Mouse (Mus musculus) kidney, postnatal 0 days (tissue): ENCODE results near the gene Acot4. TPM values are rescaled to one million over a fixed set of nuclear protein-coding genes. Genes with fewer than 3 reads are reported as not detected.
"Not testable (repeated sequence)": the region's sequence is repeated elsewhere in the genome, so short reads cannot be mapped to it uniquely, and the experiment has no call there.

Source experiments
- ATAC-seq: fragments of 200-750 bp; cut with Nextera tagmentation; replicated peaks from 2 replicates; pipeline ENCODE4 v1.8.0; 2017; ENCODE audit warnings: low read depth, moderate number of reproducible peaks, moderate TSS enrichment, moderate library complexity; ENCODE audit not compliant: low FRiP score
- DNase-seq: peaks from one replicate; pipeline ENCODE4 v3.0.0-alpha.2; 2016; ENCODE audit warnings: low spot score
- H3K27ac ChIP-seq: fragments of 300-500 bp; sonication (generic); 2 replicates; pipeline ENCODE4 v1.5.1; 2014; ENCODE audit warnings: mild to moderate bottlenecking
- H3K27me3 ChIP-seq: fragments of 300-500 bp; sonication (generic); 2 replicates; pipeline ENCODE4 v1.6.1; 2014; ENCODE audit warnings: low read length, mixed read lengths; ENCODE audit not compliant: insufficient read depth
- H3K36me3 ChIP-seq: fragments of 300-500 bp; sonication (generic); 2 replicates; pipeline ENCODE4 v1.6.1; 2014; ENCODE audit warnings: low read length, mixed read lengths; ENCODE audit not compliant: insufficient read depth
- H3K4me1 ChIP-seq: fragments of 300-500 bp; sonication (generic); replicated peaks from 2 replicates; pipeline ENCODE4 v1.6.1; 2014; ENCODE audit warnings: antibody characterized with exemption, low read length, mixed read lengths; ENCODE audit not compliant: insufficient read depth
- H3K4me2 ChIP-seq: fragments of 300-500 bp; sonication (generic); 2 replicates; pipeline ENCODE4 v1.6.1; 2014; ENCODE audit warnings: mild to moderate bottlenecking, low read length, moderate library complexity, mixed read lengths
- H3K4me3 ChIP-seq: fragments of 300-500 bp; sonication (generic); replicated peaks from 2 replicates; pipeline ENCODE4 v1.5.1; 2014; ENCODE audit warnings: low read depth, low read length
- H3K9ac ChIP-seq: fragments of 300-500 bp; sonication (generic); 2 replicates; pipeline ENCODE4 v1.6.1; 2014; ENCODE audit warnings: low read depth, low read length
- H3K9me3 ChIP-seq: fragments of 300-500 bp; sonication (generic); replicated peaks from 2 replicates; pipeline ENCODE4 v1.6.1; 2016; ENCODE audit warnings: low read length, inconsistent platforms, mixed read lengths
- CTCF ChIP-seq: IDR thresholded peaks from 2 replicates; pipeline ENCODE4 v1.5.1; 2016; ENCODE audit warnings: antibody characterized with exemption, low read depth, mild to moderate bottlenecking, moderate library complexity
- WGBS: fragments of 180-500 bp; shearing (Covaris S2); extraction: QIAGEN DNeasy Blood & Tissue Kit; methylation state at CpG from one replicate; pipeline ENCODE4 v1.1.7; 2014; 5-methylcytosine and 5-hydroxymethylcytosine counted together
- polyA plus RNA-seq: library from polyadenylated mRNA; unstranded; fragments of >200 nt; fragmentation: Nextera tagmentation; extraction: Ambion mirVana; gene quantifications from 2 replicates; pipeline ENCODE4 v1.2.1, GENCODE M21; 2015

Acot4 gene
- polyA plus RNA-seq, 1 experiment from 2014 or later = 17.5 TPM

DNA sequence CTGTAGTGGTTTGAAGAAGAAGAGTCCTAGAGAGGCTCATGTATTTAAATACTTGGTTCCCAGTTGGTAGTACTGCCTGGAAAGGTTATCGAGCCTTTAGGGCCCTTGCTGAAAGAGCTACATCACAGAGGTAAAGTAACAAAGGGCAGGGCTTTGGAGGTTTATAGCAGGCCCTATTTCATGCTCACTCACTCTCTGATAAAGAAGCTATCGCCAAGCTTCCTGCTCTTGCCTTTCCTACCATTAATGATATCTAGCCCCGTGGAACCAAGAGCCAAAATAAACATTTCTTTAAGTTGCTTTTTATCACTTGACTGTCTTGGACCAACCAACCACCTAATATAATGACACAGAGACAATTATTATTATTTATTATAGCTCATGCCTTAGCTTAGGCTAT, 37.8 kb upstream of the Acot4 start:
- Histone ChIP-seq H3K4me1 (no peaks in the 10 kb centered on the region), H3K4me2 (no peak overlapping the region), H3K27me3 (no peaks in the 10 kb centered on the region), H3K4me3 (no peak overlapping the region), H3K27ac (no peak overlapping the region), H3K9me3 (peaks cover 3% of the 10 kb centered on the region; the same call in 1 of the 2 replicates), H3K9ac (no peak overlapping the region), H3K36me3 (no peaks in the 10 kb centered on the region)
- WGBS = 19% methylated on average over 3 of the region's 3 CpGs
- no peak for TF ChIP-seq CTCF
- no peak for DNase-seq
- no peak for ATAC-seq

DNA sequence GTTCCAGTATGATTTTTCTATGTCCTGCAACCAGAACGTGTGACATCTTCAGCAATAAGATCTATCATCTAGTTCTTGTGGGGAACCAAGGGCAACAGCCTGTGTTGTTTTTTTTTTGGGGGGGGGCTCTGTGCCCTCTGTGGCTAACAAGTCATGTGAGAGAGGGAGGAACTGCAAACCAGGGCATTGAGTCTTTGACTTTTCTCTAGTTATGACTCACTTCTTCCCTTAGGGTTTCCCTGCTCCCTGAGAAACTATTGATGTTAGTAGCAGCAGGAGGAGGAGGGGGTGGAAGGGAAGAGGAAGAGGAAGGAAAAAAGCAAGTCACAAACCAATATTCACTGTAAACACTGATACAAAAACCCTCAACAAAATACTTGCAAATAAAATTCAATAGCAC, 34.3 kb upstream of the Acot4 start:
- Histone ChIP-seq H3K27ac (no peak overlapping the region), H3K4me1 (0 out of 2 replicates have a peak, but pooled peaks cover 6% of the 10 kb centered on the region), H3K9me3 (peaks cover 3% of the 10 kb centered on the region; the same call in 1 of the 2 replicates), H3K27me3 (no peaks in the 10 kb centered on the region), H3K4me2 (no peak overlapping the region), H3K9ac (no peak overlapping the region), H3K4me3 (no peak overlapping the region), H3K36me3 (no peaks in the 10 kb centered on the region)
- ATAC-seq = no peak
- no peak for TF ChIP-seq CTCF
- WGBS = 64% methylated on average over 1 of the region's 1 CpGs
- no peak for DNase-seq

DNA sequence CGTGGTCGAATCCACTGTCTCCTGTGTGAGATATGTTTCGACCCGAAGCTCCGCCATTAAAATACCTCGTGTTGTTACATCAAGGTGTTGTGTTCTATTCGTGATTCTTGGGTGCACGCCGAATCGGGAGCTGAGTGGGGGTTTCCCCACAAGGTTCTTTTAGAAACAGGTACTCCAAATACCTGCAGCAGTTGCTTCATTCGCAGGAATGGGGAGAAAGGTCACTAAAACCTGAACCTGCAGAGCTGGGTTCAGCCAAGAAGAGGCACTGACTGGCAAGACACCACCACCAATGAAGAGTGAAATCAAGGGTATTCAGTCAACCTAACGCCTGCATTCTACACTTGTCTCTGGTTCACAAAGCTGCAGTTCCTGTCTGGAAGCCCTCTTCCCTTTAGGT, 29.9 kb upstream of the Acot4 start:
- TF ChIP-seq CTCF = no peak

DNA sequence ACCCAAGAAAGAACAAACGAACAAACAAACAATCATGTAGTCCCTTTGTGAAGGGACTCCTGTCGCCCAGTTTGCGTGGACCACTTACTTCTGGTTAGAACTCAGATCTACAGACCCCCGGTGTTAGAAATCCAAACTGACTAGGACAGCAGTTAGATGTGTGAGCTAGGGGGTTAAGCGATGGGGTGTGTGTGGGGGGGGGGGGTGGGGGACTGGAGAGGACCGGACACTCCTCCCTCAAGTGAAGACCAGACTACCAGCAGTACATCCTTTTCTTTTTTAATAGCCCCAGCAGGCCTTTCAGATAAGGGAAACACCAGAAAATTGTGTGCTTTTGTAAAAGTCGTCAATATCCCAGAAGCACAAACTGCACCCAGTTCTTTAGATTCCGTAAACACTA, 29.4 kb upstream of the Acot4 start:
- H3K27me3 ChIP-seq = no peaks in the 10 kb centered on the region
- peak overlapping the region; percentile 37 for H3K4me3 ChIP-seq
- H3K4me2 ChIP-seq = peak overlapping the region; percentile 56
- peak overlapping the region; percentile 73 for H3K27ac ChIP-seq
- ATAC-seq (no peak), DNase-seq (no peak)
- H3K9me3 ChIP-seq = no peaks in the 10 kb centered on the region
- H3K4me1 ChIP-seq = peaks cover 16% of the 10 kb centered on the region
- TF ChIP-seq CTCF = no peak
- 65% methylated on average over 8 of the region's 8 CpGs for WGBS
- peak overlapping the region; percentile 58 for H3K9ac ChIP-seq
- H3K36me3 ChIP-seq = no peaks in the 10 kb centered on the region

More for the DNA sequence above, 29.9 kb upstream of the Acot4 start:
- H3K4me2 ChIP-seq = no peak overlapping the region
- H3K9me3 ChIP-seq = no peaks in the 10 kb centered on the region
- ATAC-seq = no peak
- H3K9ac ChIP-seq = no peak overlapping the region
- no peak for DNase-seq
- peaks cover 16% of the 10 kb centered on the region for H3K4me1 ChIP-seq
- 88% methylated on average over 10 of the region's 12 CpGs for WGBS
- no peak overlapping the region for H3K4me3 ChIP-seq
- H3K36me3 ChIP-seq = no peaks in the 10 kb centered on the region
- H3K27me3 ChIP-seq = no peaks in the 10 kb centered on the region
- H3K27ac ChIP-seq = no peak overlapping the region

DNA sequence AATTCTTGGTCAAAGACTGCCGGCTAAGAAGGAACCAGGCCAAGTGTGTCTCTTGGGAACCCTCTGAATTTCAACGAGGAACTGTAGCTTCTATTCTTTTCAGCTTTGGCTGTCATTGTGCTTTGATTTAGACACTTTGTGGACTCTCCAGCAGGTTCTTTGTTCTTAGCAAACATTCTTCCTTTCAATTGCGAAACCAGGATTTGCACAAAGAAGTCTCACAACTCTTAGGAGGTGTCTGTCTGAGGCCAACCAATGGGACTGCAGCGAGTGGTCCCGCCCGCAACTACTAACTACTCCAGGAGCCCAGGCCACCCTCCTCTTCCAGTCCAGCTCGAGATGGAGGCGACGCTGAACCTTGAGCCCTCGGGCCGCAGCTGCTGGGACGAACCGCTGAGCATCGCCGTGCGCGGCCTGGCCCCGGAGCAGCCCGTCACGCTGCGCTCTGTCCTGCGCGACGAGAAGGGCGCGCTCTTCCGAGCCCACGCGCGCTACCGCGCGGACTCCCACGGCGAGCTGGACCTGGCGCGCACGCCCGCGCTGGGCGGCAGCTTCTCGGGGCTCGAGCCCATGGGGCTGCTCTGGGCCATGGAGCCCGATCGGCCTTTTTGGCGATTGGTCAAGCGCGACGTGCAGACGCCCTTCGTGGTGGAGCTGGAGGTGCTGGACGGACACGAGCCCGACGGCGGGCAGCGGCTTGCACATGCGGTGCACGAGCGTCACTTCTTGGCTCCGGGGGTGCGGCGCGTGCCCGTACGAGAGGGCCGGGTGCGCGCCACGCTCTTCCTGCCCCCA, 28.8 kb upstream of the Acot4 start, which contains the start of gene Acot1:
TSS of gene Acot1 (plus strand) at position 320 of the 795 bp plus-strand sequence.
- Histone ChIP-seq H3K27ac (peak within 1 kb of the TSS; percentile 73), H3K4me1 (peaks cover 16% of the 10 kb centered on the region), H3K4me2 (peak within 1 kb of the TSS; percentile 56), H3K4me3 (peak within 1 kb of the TSS; percentile 37), H3K9ac (peak within 1 kb of the TSS; percentile 58)
- not testable (repeated sequence) for H3K36me3 ChIP-seq, H3K9me3 ChIP-seq, H3K27me3 ChIP-seq
- WGBS = 2% methylated on average over 51 of the region's 70 CpGs
- ATAC-seq (peak; percentile 96), DNase-seq (peak; percentile 95)

DNA sequence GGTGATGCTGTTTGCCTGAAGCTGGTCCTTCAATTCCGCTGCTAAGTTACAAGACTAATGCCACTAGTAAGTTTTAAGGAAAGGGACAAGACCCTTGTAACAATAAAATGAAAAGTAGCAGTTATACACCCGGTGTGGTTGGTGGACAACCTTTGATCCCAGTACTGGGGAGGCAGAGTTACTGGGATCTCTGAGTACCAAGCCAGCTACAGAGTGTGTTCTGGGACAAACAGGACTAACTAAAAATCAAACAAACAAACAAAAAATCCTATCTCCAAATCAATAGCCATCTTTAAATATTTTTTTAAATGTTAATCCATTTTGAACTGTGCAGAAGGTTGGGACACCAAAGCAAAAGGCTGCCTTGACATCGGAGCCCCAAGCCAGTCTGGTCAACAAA, 28.0 kb upstream of the Acot4 start:
- H3K4me2 ChIP-seq = peak overlapping the region; percentile 56
- ATAC-seq (no peak), DNase-seq (no peak)
- no peaks in the 10 kb centered on the region for H3K27me3 ChIP-seq
- peaks cover 8% of the 10 kb centered on the region; the same call in 1 of the 2 replicates for H3K36me3 ChIP-seq
- WGBS = 63% methylated on average over 3 of the region's 3 CpGs
- peaks cover 16% of the 10 kb centered on the region for H3K4me1 ChIP-seq
- 0 out of 2 replicates have a peak overlapping the region, but pooled peaks have one; percentile 58 for H3K9ac ChIP-seq
- no peaks in the 10 kb centered on the region for H3K9me3 ChIP-seq
- H3K4me3 ChIP-seq = peak overlapping the region; percentile 37
- H3K27ac ChIP-seq = peak overlapping the region; percentile 48; the same call in 1 of the 2 replicates
- TF ChIP-seq CTCF = no peak
